Mouse (Mus musculus) brain, embryonic 14.5 days (tissue): ENCODE measurements around the gene Adam8. TPM values are rescaled to one million over a fixed set of nuclear protein-coding genes. Genes with fewer than 3 reads are reported as not detected.
A peak's percentile ranks its signal among the peaks of the same experiment; 100 is the strongest.

Source experiments
- DNase-seq: peaks from one replicate; pipeline ENCODE4 v3.0.0-alpha.2; 2011; ENCODE audit warnings: low read depth
- CTCF ChIP-seq: fragments of 200-500 bp; IDR thresholded peaks from 2 replicates; pipeline ENCODE4 v1.5.1; 2012; ENCODE audit warnings: inconsistent platforms, mild to moderate bottlenecking, moderate library complexity, borderline replicate concordance; ENCODE audit not compliant: insufficient read depth, insufficient read length; ENCODE audit errors: extremely low read depth
- POLR2A ChIP-seq: fragments of 200-500 bp; IDR thresholded peaks from 2 replicates; pipeline ENCODE4 v1.6.1; 2012; ENCODE audit warnings: mild to moderate bottlenecking, inconsistent platforms, borderline replicate concordance; ENCODE audit not compliant: poor library complexity, insufficient read depth, insufficient read length, severe bottlenecking; ENCODE audit errors: extremely low read depth
- polyA plus RNA-seq: library from polyadenylated mRNA; depleted of rRNA; stranded (reverse); fragments of >200 nt; gene quantifications from 2 replicates; pipeline ENCODE4 v1.2.3, GENCODE M21; 2012

The Adam8 gene
- polyA plus RNA-seq, 1 experiment: 12.7 TPM

- DNase-seq: no peak
- TF ChIP-seq POLR2A (no peak), CTCF (no peak)
These were observed 19.4 kb downstream of the Adam8 start for GRCm38 (mm10) chr7:139972923-139973331.

- TF ChIP-seq CTCF (no peak), POLR2A (no peak)
- DNase-seq: no peak
These were observed 20.9 kb downstream of the Adam8 start for GRCm38 (mm10) chr7:139971436-139971835.

- no peak for TF ChIP-seq CTCF
- TF ChIP-seq POLR2A: no peak
- DNase-seq: no peak
These were observed 21.4 kb downstream of the Adam8 start for GRCm38 (mm10) chr7:139970979-139971378.

GRCm38 (mm10) chr7:139970216-139970919 is 22.0 kb downstream of the Adam8 start:
- no peak for DNase-seq
- TF ChIP-seq POLR2A: no peak
- TF ChIP-seq CTCF: no peak

- TF ChIP-seq POLR2A: no peak
- peak; percentile 79 for TF ChIP-seq CTCF
- DNase-seq: peak; percentile 87
These were observed 22.8 kb downstream of the Adam8 start for GRCm38 (mm10) chr7:139969348-139970130.

- TF ChIP-seq POLR2A (no peak), CTCF (no peak)
- no peak for DNase-seq
These were observed 23.9 kb downstream of the Adam8 start for GRCm38 (mm10) chr7:139968428-139968827.

- TF ChIP-seq POLR2A (no peak), CTCF (no peak)
- DNase-seq: no peak
These were observed 25.2 kb downstream of the Adam8 start for GRCm38 (mm10) chr7:139967175-139967574.

- TF ChIP-seq POLR2A (no peak), CTCF (no peak)
- DNase-seq: no peak
These were observed 28.5 kb downstream of the Adam8 start for GRCm38 (mm10) chr7:139963814-139964213.

GRCm38 (mm10) chr7:139961141-139961540 is 31.2 kb downstream of the Adam8 start:
- DNase-seq: no peak
- TF ChIP-seq POLR2A: no peak
- no peak for TF ChIP-seq CTCF

GRCm38 (mm10) chr7:139957958-139958357 is 34.4 kb downstream of the Adam8 start:
- TF ChIP-seq CTCF (no peak), POLR2A (no peak)
- peak; percentile 45 for DNase-seq

GRCm38 (mm10) chr7:139957437-139957836 is 34.9 kb downstream of the Adam8 start:
- DNase-seq: no peak
- TF ChIP-seq CTCF: no peak
- no peak for TF ChIP-seq POLR2A

- TF ChIP-seq CTCF (no peak), POLR2A (no peak)
- no peak for DNase-seq
These were observed 35.7 kb downstream of the Adam8 start for GRCm38 (mm10) chr7:139956658-139957057.

- TF ChIP-seq POLR2A (no peak), CTCF (no peak)
- DNase-seq: no peak
These were observed 36.9 kb downstream of the Adam8 start for GRCm38 (mm10) chr7:139955505-139955904.
